Mouse (Mus musculus) cerebellum, adult 11 months (tissue): Measurements from ENCODE around the gene Klhl26.

Experiments used
- DNase-seq: peaks from one replicate; pipeline ENCODE4 v3.0.0; 2022

The Klhl26 gene

GRCm38 (mm10) chr8:70500386-70501301, 23.9 kb upstream of the Klhl26 start:
- DNase-seq, result no peak

- DNase-seq, result no peak
These were observed 18.9 kb upstream of the Klhl26 start for GRCm38 (mm10) chr8:70495771-70496062.

GRCm38 (mm10) chr8:70495001-70495770, 18.4 kb upstream of the Klhl26 start:
- no peak for DNase-seq

- no peak for DNase-seq
These were observed 17.7 kb upstream of the Klhl26 start for GRCm38 (mm10) chr8:70494416-70494945.

- DNase-seq, result no peak
These were observed 17.1 kb upstream of the Klhl26 start for GRCm38 (mm10) chr8:70493692-70494415.

GRCm38 (mm10) chr8:70492664-70493640, 16.2 kb upstream of the Klhl26 start, which contains the start of gene Crlf1:
Gene Crlf1 (plus strand): TSS chr8:70493158.
- DNase-seq, result no peak

- no peak for DNase-seq
These were observed 14.2 kb upstream of the Klhl26 start for GRCm38 (mm10) chr8:70490880-70491495.

- no peak for DNase-seq
These were observed 13.5 kb upstream of the Klhl26 start for GRCm38 (mm10) chr8:70490061-70490879.

GRCm38 (mm10) chr8:70489576-70489975, 12.8 kb upstream of the Klhl26 start:
- no peak for DNase-seq

- no peak for DNase-seq
These were observed 12.2 kb upstream of the Klhl26 start for GRCm38 (mm10) chr8:70488931-70489470.

- no peak for DNase-seq
These were observed 11.4 kb upstream of the Klhl26 start for GRCm38 (mm10) chr8:70487993-70488796.

- DNase-seq, result peak; percentile 73
These were observed 10.3 kb upstream of the Klhl26 start, which contains the start of gene Tmem59l for GRCm38 (mm10) chr8:70486941-70487520. Gene Tmem59l (minus strand): TSS chr8:70487358.

GRCm38 (mm10) chr8:70486191-70486681, 9.5 kb upstream of the Klhl26 start:
- peak; percentile 64 for DNase-seq

- DNase-seq, result no peak
These were observed 6.2 kb upstream of the Klhl26 start for GRCm38 (mm10) chr8:70482943-70483342.

GRCm38 (mm10) chr8:70481908-70482307, 5.1 kb upstream of the Klhl26 start:
- no peak for DNase-seq

GRCm38 (mm10) chr8:70477269-70477982, 658 bp upstream of the Klhl26 start:
- DNase-seq, result peak; percentile 55

- peak; percentile 63 for DNase-seq
These were observed 4.9 kb downstream of the Klhl26 start for GRCm38 (mm10) chr8:70471856-70472255.

GRCm38 (mm10) chr8:70469938-70470337, 6.8 kb downstream of the Klhl26 start:
- no peak for DNase-seq
